Mouse (Mus musculus): ENCODE measurements around the gene Opcml.

DNA sequence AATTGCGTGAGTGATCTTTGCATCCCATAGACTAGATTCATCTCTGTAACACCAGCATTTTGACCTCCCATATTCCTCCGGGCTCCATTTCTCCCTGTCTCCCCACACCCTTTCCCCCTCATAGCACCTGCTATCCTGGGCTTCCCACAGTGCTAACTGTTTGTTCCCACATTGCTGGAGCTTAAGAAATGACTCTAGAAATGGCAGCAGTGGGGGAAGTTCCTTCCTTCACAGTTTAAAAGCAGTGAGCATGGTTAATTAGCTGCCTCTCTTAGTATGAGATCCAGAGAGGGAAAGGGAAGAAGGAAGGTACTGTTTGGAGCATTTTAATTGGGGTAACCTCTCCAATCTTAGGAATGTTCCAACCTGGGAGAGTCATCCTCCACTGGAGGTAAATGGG lies 1035.2 kb downstream of the Opcml start:
- TF ChIP-seq CTCF (IDR thresholded peaks at IDR 0.05; ENCODE audit: extremely low read depth, insufficient read depth, low read length), result no peak
- TF ChIP-seq POLR2A (IDR thresholded peaks at IDR 0.05; ENCODE audit: extremely low read depth, insufficient read depth, low read length), result no peak

Measured in cortical plate, adult 2 months (tissue).